Mouse (Mus musculus): ENCODE results near the gene Tmem245. TPM values are rescaled to one million over a fixed set of nuclear protein-coding genes. Genes with fewer than 3 reads are reported as not detected.

Tmem245 gene
- total and polyA plus RNA-seq, 2 experiments from 2014 or later = 23.7 to 68.4 TPM

- Histone ChIP-seq H3K36me3 (replicated peaks; ENCODE audit: control insufficient read depth, insufficient read depth, low read length) (no peaks in the 10 kb centered on the region), H3K9me3 (replicated peaks; ENCODE audit: control insufficient read depth, low read length) (no peaks in the 10 kb centered on the region), H3K4me1 (ENCODE audit: control insufficient read depth, insufficient read depth) (peaks cover 16% of the 10 kb centered on the region), H3K27ac (ENCODE audit: low read depth) (no peak overlapping the region), H3K27me3 (ENCODE audit: control insufficient read depth, insufficient read depth, low read length) (no peaks in the 10 kb centered on the region), H3K4me2 (ENCODE audit: low read depth, low read length) (no peak overlapping the region), H3K4me3 (ENCODE audit: low read depth, low read length) (no peak overlapping the region), H3K9ac (replicated peaks; ENCODE audit: low read depth, low read length) (no peak overlapping the region)
- WGBS = 40% methylated on average over 7 of the region's 7 CpGs
- ATAC-seq (ENCODE audit: insufficient read depth, low read depth) (no peak), DNase-seq (ENCODE audit: low spot score) (no peak)
- TF ChIP-seq EP300 (IDR thresholded peaks at IDR 0.05; ENCODE audit: low read depth) = no peak
These were observed 18.4 kb upstream of the Tmem245 start for GRCm38 (mm10) chr4:56965586-56966179.

- no peaks in the 10 kb centered on the region for H3K9me3 ChIP-seq (replicated peaks; ENCODE audit: control insufficient read depth, low read length)
- ATAC-seq (ENCODE audit: insufficient read depth, low read depth) (no peak), DNase-seq (ENCODE audit: low spot score) (no peak)
- H3K9ac ChIP-seq (replicated peaks; ENCODE audit: low read depth, low read length) = no peak overlapping the region
- no peak overlapping the region for H3K4me2 ChIP-seq (ENCODE audit: low read depth, low read length)
- 90% methylated on average over 6 of the region's 6 CpGs for WGBS
- peaks cover 16% of the 10 kb centered on the region for H3K4me1 ChIP-seq (ENCODE audit: control insufficient read depth, insufficient read depth)
- TF ChIP-seq EP300 (IDR thresholded peaks at IDR 0.05; ENCODE audit: low read depth) (no peak), CTCF (IDR thresholded peaks at IDR 0.05; ENCODE audit: low read depth) (no peak)
- H3K27me3 ChIP-seq (ENCODE audit: control insufficient read depth, insufficient read depth, low read length) = no peaks in the 10 kb centered on the region
- H3K36me3 ChIP-seq (replicated peaks; ENCODE audit: control insufficient read depth, insufficient read depth, low read length) = no peaks in the 10 kb centered on the region
- H3K4me3 ChIP-seq (ENCODE audit: low read depth, low read length) = no peak overlapping the region
- no peak overlapping the region for H3K27ac ChIP-seq (ENCODE audit: low read depth)
These were observed 16.4 kb upstream of the Tmem245 start for GRCm38 (mm10) chr4:56963687-56964086.

- Histone ChIP-seq H3K9me3 (replicated peaks; ENCODE audit: control insufficient read depth, low read length) (no peaks in the 10 kb centered on the region), H3K27ac (ENCODE audit: low read depth) (no peak overlapping the region), H3K4me3 (ENCODE audit: low read depth, low read length) (no peak overlapping the region), H3K4me1 (ENCODE audit: control insufficient read depth, insufficient read depth) (peaks cover 21% of the 10 kb centered on the region), H3K9ac (replicated peaks; ENCODE audit: low read depth, low read length) (no peak overlapping the region), H3K4me2 (ENCODE audit: low read depth, low read length) (no peak overlapping the region), H3K36me3 (replicated peaks; ENCODE audit: control insufficient read depth, insufficient read depth, low read length) (no peaks in the 10 kb centered on the region), H3K27me3 (ENCODE audit: control insufficient read depth, insufficient read depth, low read length) (no peaks in the 10 kb centered on the region)
- no peak for DNase-seq (ENCODE audit: low spot score)
- TF ChIP-seq CTCF (IDR thresholded peaks at IDR 0.05; ENCODE audit: low read depth) (no peak), EP300 (IDR thresholded peaks at IDR 0.05; ENCODE audit: low read depth) (no peak)
- no peak for ATAC-seq (ENCODE audit: insufficient read depth, low read depth)
- 45% methylated on average over 12 of the region's 12 CpGs for WGBS
These were observed 14.2 kb upstream of the Tmem245 start for GRCm38 (mm10) chr4:56961320-56961925.

- H3K4me2 ChIP-seq (ENCODE audit: low read depth, low read length) = no peak overlapping the region
- WGBS = 34% methylated on average over 9 of the region's 9 CpGs
These were observed 10.3 kb upstream of the Tmem245 start for GRCm38 (mm10) chr4:56957518-56957917.

GRCm38 (mm10) chr4:56953235-56953634 lies 6.0 kb upstream of the Tmem245 start:
- ATAC-seq (ENCODE audit: insufficient read depth, low read depth) = no peak
- Histone ChIP-seq H3K4me3 (ENCODE audit: low read depth, low read length) (no peak overlapping the region), H3K27me3 (ENCODE audit: control insufficient read depth, insufficient read depth, low read length) (no peaks in the 10 kb centered on the region), H3K36me3 (replicated peaks; ENCODE audit: control insufficient read depth, insufficient read depth, low read length) (no peaks in the 10 kb centered on the region), H3K9ac (replicated peaks; ENCODE audit: low read depth, low read length) (no peak overlapping the region), H3K27ac (ENCODE audit: low read depth) (no peak overlapping the region), H3K4me2 (ENCODE audit: low read depth, low read length) (no peak overlapping the region), H3K4me1 (ENCODE audit: control insufficient read depth, insufficient read depth) (peaks cover 8% of the 10 kb centered on the region; the same call in 1 of the 2 replicates), H3K9me3 (replicated peaks; ENCODE audit: control insufficient read depth, low read length) (no peaks in the 10 kb centered on the region)
- no peak for DNase-seq (ENCODE audit: low spot score)
- 65% methylated on average over 6 of the region's 6 CpGs for WGBS
- TF ChIP-seq CTCF (IDR thresholded peaks at IDR 0.05; ENCODE audit: low read depth) (no peak), EP300 (IDR thresholded peaks at IDR 0.05; ENCODE audit: low read depth) (no peak)

More at GRCm38 (mm10) chr4:56957518-56957917, 10.3 kb upstream of the Tmem245 start:
- H3K4me3 ChIP-seq (ENCODE audit: low read depth, low read length) = no peak overlapping the region
- peaks cover 13% of the 10 kb centered on the region for H3K4me1 ChIP-seq (ENCODE audit: control insufficient read depth, insufficient read depth)
- no peak overlapping the region for H3K9ac ChIP-seq (replicated peaks; ENCODE audit: low read depth, low read length)
- ATAC-seq (ENCODE audit: insufficient read depth, low read depth) = no peak; the same call in 1 of the 2 replicates
- TF ChIP-seq EP300 (IDR thresholded peaks at IDR 0.05; ENCODE audit: low read depth) (no peak), CTCF (IDR thresholded peaks at IDR 0.05; ENCODE audit: low read depth) (no peak)
- no peaks in the 10 kb centered on the region for H3K27me3 ChIP-seq (ENCODE audit: control insufficient read depth, insufficient read depth, low read length)
- H3K9me3 ChIP-seq (replicated peaks; ENCODE audit: control insufficient read depth, low read length) = no peaks in the 10 kb centered on the region
- no peak overlapping the region for H3K27ac ChIP-seq (ENCODE audit: low read depth)
- no peaks in the 10 kb centered on the region for H3K36me3 ChIP-seq (replicated peaks; ENCODE audit: control insufficient read depth, insufficient read depth, low read length)
- DNase-seq (ENCODE audit: low spot score) = no peak

Data from heart, postnatal 0 days (tissue).